Mouse (Mus musculus) hindbrain, embryonic 14.5 days (tissue): ENCODE results near the gene P2ry6. TPM values are rescaled to one million over a fixed set of nuclear protein-coding genes. Genes with fewer than 3 reads are reported as not detected.

Experiments
- ATAC-seq: fragments of 200-750 bp; cut with Nextera tagmentation; 2 replicates; pipeline ENCODE4 v1.8.0; 2017; ENCODE audit warnings: moderate number of reproducible peaks, mild to moderate bottlenecking, moderate TSS enrichment, moderate library complexity; ENCODE audit not compliant: low FRiP score
- DNase-seq: peaks from one replicate; pipeline ENCODE4 v3.0.0-alpha.2; 2015; ENCODE audit warnings: low spot score
- H3K27ac ChIP-seq: fragments of 300-500 bp; sonication (generic); 2 replicates; pipeline ENCODE4 v1.5.1; 2014; ENCODE audit warnings: mild to moderate bottlenecking, moderate library complexity
- H3K27me3 ChIP-seq: fragments of 300-500 bp; sonication (generic); 2 replicates; pipeline ENCODE4 v1.6.1; 2014; ENCODE audit warnings: mild to moderate bottlenecking, low read length, mixed read lengths; ENCODE audit not compliant: control insufficient read depth, insufficient read depth
- H3K36me3 ChIP-seq: fragments of 300-500 bp; sonication (generic); replicated peaks from 2 replicates; pipeline ENCODE4 v1.6.1; 2014; ENCODE audit not compliant: control insufficient read depth, insufficient read depth
- H3K4me1 ChIP-seq: fragments of 300-500 bp; sonication (generic); replicated peaks from 2 replicates; pipeline ENCODE4 v1.6.1; 2014; ENCODE audit warnings: antibody characterized with exemption, low read length, mixed read lengths; ENCODE audit not compliant: control insufficient read depth, insufficient read depth
- H3K4me2 ChIP-seq: fragments of 300-500 bp; sonication (generic); replicated peaks from 2 replicates; pipeline ENCODE4 v1.6.1; 2014; ENCODE audit warnings: mild to moderate bottlenecking, moderate library complexity
- H3K4me3 ChIP-seq: fragments of 300-500 bp; sonication (generic); replicated peaks from 2 replicates; pipeline ENCODE4 v1.5.1; 2014; ENCODE audit warnings: mild to moderate bottlenecking, low read length
- H3K9ac ChIP-seq: fragments of 300-500 bp; sonication (generic); 2 replicates; pipeline ENCODE4 v1.6.1; 2014
- H3K9me3 ChIP-seq: fragments of 300-500 bp; sonication (generic); 2 replicates; pipeline ENCODE4 v1.6.1; 2016; ENCODE audit warnings: low read length; ENCODE audit not compliant: control insufficient read depth
- WGBS: fragments of 180-500 bp; shearing (Covaris S2); extraction: QIAGEN DNeasy Blood & Tissue Kit; methylation state at CpG from one replicate; pipeline ENCODE4 v1.1.7; 2014; 5-methylcytosine and 5-hydroxymethylcytosine counted together
- polyA plus RNA-seq: library from polyadenylated mRNA; unstranded; fragments of >200 nt; fragmentation: Nextera tagmentation; extraction: Ambion mirVana; gene quantifications from 2 replicates; pipeline ENCODE4 v1.2.1, GENCODE M21; 2014

The P2ry6 gene
- polyA plus RNA-seq, 1 experiment from 2014 or later = 3.5 TPM

DNA sequence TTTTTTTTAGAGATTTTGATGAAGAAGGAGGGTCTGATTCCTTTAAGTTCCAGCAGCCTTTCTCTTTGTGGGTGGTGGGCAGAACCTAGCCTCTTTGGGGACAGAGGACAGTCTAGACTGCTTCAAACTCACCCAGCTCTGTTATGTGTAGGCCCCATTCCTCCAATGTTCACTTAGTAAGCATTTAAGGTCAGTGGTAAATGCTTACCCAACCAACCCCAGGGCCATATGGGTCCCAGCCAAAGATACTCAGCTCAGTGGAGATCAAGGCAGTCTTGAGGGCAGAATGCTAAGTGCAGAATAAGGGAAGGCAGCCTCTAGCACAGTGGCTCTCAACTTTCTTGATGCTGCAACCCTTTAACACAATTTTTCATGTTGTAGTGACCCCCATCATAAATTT, 40.9 kb downstream of the P2ry6 start:
- H3K4me3 ChIP-seq = no peak overlapping the region

DNA sequence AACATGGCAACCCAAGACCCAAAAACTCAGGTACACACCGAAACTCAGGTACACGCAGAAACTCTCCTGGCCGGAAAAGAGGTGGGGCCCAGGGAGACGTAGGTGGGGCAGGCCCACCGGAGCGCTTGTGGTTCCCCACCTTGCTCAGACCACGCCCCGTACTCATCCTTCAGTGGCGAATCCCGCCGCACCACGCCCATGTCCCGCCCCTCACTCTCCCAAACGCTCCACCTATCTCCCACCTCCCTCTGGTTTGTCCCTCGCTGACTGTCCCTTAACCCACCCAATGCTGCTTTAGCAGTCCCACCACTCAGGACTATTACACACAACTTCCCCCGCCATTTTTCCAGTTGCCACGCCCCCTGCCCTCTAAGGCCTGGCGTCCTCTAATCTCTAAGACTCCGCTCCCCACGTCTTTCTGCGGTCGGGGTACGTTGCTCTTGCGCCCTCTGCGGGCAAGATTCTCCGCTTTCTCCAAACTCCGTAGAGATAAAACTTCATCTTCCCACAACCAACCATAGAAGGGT, 41.9 kb downstream of the P2ry6 start:
- ATAC-seq (peak; percentile 75), DNase-seq (peak; percentile 78)
- no peaks in the 10 kb centered on the region for H3K36me3 ChIP-seq
- peak overlapping the region; percentile 47 for H3K4me3 ChIP-seq
- 0 out of 2 replicates have a peak overlapping the region, but pooled peaks have one; percentile 22 for H3K9ac ChIP-seq
- WGBS = under 1% methylated on average over 23 of the region's 27 CpGs
- H3K4me1 ChIP-seq = peaks cover 17% of the 10 kb centered on the region; the same call in 1 of the 2 replicates
- H3K27me3 ChIP-seq = peaks cover 35% of the 10 kb centered on the region
- peak overlapping the region; percentile 62; the same call in 1 of the 2 replicates for H3K27ac ChIP-seq
- H3K9me3 ChIP-seq = no peaks in the 10 kb centered on the region
- H3K4me2 ChIP-seq = peak overlapping the region; percentile 74

More for the DNA sequence above, 40.9 kb downstream of the P2ry6 start:
- Histone ChIP-seq H3K27me3 (peaks cover 35% of the 10 kb centered on the region), H3K4me2 (no peak overlapping the region), H3K9me3 (no peaks in the 10 kb centered on the region), H3K27ac (no peak overlapping the region), H3K9ac (no peak overlapping the region), H3K4me1 (peaks cover 17% of the 10 kb centered on the region; the same call in 1 of the 2 replicates), H3K36me3 (no peaks in the 10 kb centered on the region)
- ATAC-seq (no peak), DNase-seq (no peak)

DNA sequence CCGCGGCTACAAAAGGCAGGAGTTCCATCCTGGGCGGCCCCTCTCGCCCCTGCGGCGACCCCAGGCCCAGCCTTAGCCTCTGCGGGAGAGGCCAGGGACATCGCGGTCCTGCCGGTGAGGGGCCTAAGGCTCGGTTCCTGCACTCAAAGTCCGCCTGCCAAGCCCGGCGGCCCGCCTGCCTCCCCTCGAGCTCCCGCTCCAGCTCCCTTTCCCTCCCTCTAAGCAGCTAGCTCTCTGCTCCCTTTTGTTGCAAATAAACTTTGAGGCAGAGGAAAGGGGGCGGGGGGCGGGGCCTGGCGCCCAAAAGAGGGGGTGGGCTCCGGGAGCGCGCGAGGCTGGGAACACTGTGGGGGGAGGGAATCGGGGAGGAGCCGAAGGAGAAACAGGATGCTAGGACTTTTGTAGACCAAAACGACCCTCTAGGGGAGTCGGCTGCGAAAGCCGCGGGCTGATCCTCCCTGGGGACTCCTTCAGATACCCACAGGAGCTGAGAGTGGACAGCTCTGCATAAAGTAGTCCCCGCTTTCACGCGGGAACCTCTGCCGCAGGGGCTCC, 42.4 kb downstream of the P2ry6 start, which contains the start of gene Arhgef17:
Gene Arhgef17 (minus strand): TSS at position 182 of the 555 bp plus-strand sequence.
- ATAC-seq (peak; percentile 54), DNase-seq (peak; percentile 55)
- Histone ChIP-seq H3K27me3 (peaks cover 35% of the 10 kb centered on the region), H3K4me2 (peak within 1 kb of the TSS; percentile 74), H3K9ac (peak within 1 kb of the TSS; percentile 53), H3K36me3 (no peaks in the 10 kb centered on the region), H3K27ac (peak within 1 kb of the TSS; percentile 63), H3K4me1 (peaks cover 17% of the 10 kb centered on the region; the same call in 1 of the 2 replicates), H3K4me3 (peak within 1 kb of the TSS; percentile 47), H3K9me3 (no peaks in the 10 kb centered on the region)
- under 1% methylated on average over 35 of the region's 35 CpGs for WGBS

DNA sequence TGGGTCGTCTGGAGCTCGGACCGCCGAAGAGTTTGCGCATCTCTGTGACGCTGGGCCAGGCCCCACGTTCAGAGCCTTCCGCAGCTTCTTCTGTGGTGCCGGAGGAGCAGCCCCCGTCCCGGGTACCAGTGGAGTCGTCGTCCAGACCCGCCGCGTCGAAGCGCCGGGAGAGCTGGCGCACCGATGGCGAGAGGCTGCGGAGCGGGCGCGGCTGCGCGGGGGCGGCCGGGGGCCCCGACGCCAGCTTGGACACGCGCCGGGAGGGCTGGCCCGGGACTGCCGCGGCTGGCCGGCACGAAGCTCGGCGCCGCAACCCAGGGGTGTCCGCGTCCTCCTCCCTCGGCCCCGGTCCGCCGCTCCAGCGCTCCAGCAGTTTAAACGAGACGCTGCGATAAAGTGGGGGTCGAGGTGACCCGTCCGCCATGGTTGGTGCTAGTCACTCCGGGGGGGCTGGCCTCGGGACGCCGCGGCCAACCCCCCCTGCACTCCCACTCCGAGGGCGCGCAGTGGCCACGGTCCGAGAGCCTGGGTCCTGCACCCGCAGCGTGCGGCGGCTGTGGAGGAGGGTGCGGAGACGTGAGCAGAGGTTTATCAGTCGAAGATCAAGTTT, 43.0 kb downstream of the P2ry6 start:
- ATAC-seq (peak; percentile 16; the same call in 1 of the 2 replicates), DNase-seq (no peak)

DNA sequence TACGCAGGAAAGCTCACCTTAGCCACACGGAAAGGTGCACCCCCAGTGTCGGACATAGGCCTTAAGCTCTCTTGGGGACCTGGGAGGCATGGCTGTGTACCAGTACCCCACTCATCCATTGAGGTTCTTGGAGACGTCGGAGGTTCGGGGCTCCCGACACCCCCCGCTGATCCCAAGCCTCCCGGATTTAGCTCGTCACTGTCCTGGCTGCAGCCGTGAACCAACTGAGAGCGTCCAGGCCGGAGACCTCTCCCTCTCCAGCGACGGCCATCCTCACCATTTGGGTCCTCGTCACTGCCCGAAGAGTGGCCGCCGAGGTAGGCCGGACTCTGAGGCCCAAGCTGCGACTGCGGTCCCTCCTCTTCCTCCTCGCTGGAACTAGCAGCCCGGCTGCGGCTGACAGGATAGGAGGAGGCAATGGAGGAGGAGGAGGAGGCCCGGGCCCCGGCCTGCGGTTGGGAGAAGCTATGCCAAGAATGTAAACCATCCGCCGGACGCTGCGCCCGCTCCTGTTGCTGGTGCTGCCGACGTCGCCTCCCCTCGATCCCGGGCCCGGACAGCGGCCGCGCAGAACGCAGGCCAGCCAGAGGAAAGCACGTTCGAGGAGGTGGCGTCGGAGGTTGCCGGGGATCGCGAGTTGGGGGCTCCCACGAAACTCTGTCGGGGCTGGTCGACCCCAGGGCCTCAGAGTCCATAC, 43.7 kb downstream of the P2ry6 start:
- Histone ChIP-seq H3K4me1 (peaks cover 27% of the 10 kb centered on the region), H3K36me3 (no peaks in the 10 kb centered on the region), H3K27ac (no peak overlapping the region), H3K9me3 (no peaks in the 10 kb centered on the region), H3K9ac (peak overlapping the region; percentile 53), H3K4me3 (peak overlapping the region; percentile 47), H3K27me3 (peaks cover 35% of the 10 kb centered on the region), H3K4me2 (peak overlapping the region; percentile 74)
- ATAC-seq (no peak), DNase-seq (no peak)
- 4% methylated on average over 50 of the region's 53 CpGs for WGBS

More for the DNA sequence above, 43.0 kb downstream of the P2ry6 start:
- Histone ChIP-seq H3K4me3 (peak overlapping the region; percentile 47), H3K4me1 (peaks cover 23% of the 10 kb centered on the region), H3K27me3 (peaks cover 35% of the 10 kb centered on the region), H3K9ac (peak overlapping the region; percentile 53), H3K4me2 (peak overlapping the region; percentile 74), H3K27ac (peak overlapping the region; percentile 63), H3K9me3 (no peaks in the 10 kb centered on the region), H3K36me3 (no peaks in the 10 kb centered on the region)
- under 1% methylated on average over 69 of the region's 73 CpGs for WGBS

GRCm38 (mm10) chr7:100929639-100930303, 44.7 kb downstream of the P2ry6 start:
- H3K27me3 ChIP-seq = peaks cover 35% of the 10 kb centered on the region
- ATAC-seq (no peak), DNase-seq (no peak)
- WGBS = 79% methylated on average over 19 of the region's 19 CpGs
- H3K9me3 ChIP-seq = no peaks in the 10 kb centered on the region
- H3K36me3 ChIP-seq = no peaks in the 10 kb centered on the region
- H3K4me2 ChIP-seq = peak overlapping the region; percentile 74
- H3K9ac ChIP-seq = no peak overlapping the region
- H3K27ac ChIP-seq = no peak overlapping the region
- H3K4me1 ChIP-seq = peaks cover 27% of the 10 kb centered on the region
- peak overlapping the region; percentile 47 for H3K4me3 ChIP-seq

DNA sequence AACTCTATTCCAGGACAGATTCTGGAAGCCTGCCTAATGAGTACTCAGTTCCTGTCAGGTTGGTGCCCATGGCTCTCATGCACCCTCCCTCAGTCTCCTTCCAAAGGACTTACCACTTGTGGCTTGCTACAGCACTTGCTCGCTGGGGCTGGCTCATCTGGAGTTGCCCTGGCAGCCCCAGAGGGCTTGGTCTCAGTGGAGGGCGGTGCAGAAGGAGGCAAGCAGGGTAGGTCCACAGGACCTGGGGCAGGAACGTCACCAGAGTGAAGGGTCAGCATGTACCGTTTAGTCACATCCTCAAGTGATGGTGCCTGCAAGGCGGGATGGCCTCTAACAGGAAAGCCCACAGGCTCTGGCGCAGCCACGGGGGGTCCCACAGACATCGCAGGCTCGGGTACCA, 46.0 kb downstream of the P2ry6 start:
- no peak for DNase-seq
- Histone ChIP-seq H3K4me3 (peak overlapping the region; percentile 11; the same call in 1 of the 2 replicates), H3K36me3 (no peaks in the 10 kb centered on the region), H3K9ac (no peak overlapping the region), H3K27ac (no peak overlapping the region), H3K4me1 (peaks cover 30% of the 10 kb centered on the region), H3K9me3 (no peaks in the 10 kb centered on the region), H3K4me2 (peak overlapping the region; percentile 74), H3K27me3 (peaks cover 35% of the 10 kb centered on the region)
- WGBS = 63% methylated on average over 9 of the region's 9 CpGs
- no peak for ATAC-seq

DNA sequence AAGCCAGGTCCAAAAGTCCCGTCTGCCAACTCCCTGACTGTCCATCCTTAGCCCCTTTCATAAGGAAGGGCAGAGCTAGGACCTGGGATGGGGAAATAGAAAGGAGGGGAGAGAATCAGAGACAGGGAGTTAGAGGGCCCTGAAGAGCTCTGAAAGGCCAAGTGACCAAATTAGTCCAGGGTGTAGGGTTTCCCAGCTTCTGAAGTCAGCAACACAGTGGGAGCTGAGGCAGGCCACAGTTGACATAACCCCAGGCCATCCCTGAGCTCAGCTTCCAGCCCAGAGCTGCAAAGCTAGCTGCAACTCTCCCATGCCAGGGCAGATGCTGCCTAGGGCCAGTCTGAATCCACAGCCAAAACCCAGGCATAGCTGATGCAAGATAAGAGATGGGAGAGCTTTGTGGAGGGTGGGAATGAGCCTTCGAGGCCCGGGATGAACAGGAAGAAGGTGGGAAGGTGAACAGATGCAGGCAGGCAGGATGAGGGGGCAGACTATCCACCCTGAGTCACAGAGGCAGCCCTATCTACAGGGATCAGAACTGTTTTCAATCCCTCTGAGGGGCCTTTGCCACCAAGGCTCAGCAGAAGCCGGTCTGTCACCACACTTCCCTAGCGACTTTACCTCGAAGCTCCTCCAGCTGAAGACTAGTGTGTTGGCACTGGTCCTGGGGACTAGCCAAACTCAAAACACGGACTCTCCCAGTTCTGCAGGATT, 47.0 kb downstream of the P2ry6 start:
- H3K9me3 ChIP-seq = no peaks in the 10 kb centered on the region
- peak overlapping the region; percentile 74 for H3K4me2 ChIP-seq
- DNase-seq (no peak), ATAC-seq (no peak)
- no peak overlapping the region for H3K27ac ChIP-seq
- peaks cover 33% of the 10 kb centered on the region for H3K4me1 ChIP-seq
- peak overlapping the region; percentile 11; the same call in 1 of the 2 replicates for H3K4me3 ChIP-seq
- peaks cover 25% of the 10 kb centered on the region for H3K27me3 ChIP-seq
- WGBS = 36% methylated on average over 7 of the region's 7 CpGs
- H3K36me3 ChIP-seq = no peaks in the 10 kb centered on the region
- H3K9ac ChIP-seq = no peak overlapping the region
